Mouse (Mus musculus): ENCODE data around the gene Trhr2. TPM values are rescaled to one million over a fixed set of nuclear protein-coding genes. Genes with fewer than 3 reads are reported as not detected.

Gene Trhr2
- polyA plus RNA-seq, 1 experiment from 2014 or later, result not detected

GRCm38 (mm10) chr8:122375320-122375719 is 14.8 kb upstream of the Trhr2 start:
- Histone ChIP-seq H3K9ac (peak overlapping the region; percentile 71), H3K27me3 (replicated peaks) (no peaks in the 10 kb centered on the region), H3K36me3 (peaks cover 28% of the 10 kb centered on the region), H3K4me2 (peak overlapping the region; percentile 81), H3K27ac (no peak overlapping the region), H3K4me3 (peak overlapping the region; percentile 90), H3K4me1 (peaks cover 54% of the 10 kb centered on the region), H3K9me3 (replicated peaks) (no peaks in the 10 kb centered on the region)
- no peak for ATAC-seq
- WGBS (ENCODE audit: insufficient replicate concordance), result 72% methylated on average over 7 of the region's 7 CpGs

- no peaks in the 10 kb centered on the region for H3K36me3 ChIP-seq
- H3K27ac ChIP-seq, result no peak overlapping the region
- 50% methylated on average over 6 of the region's 6 CpGs for WGBS (ENCODE audit: insufficient replicate concordance)
- no peak overlapping the region for H3K4me2 ChIP-seq
- no peak for ATAC-seq
- H3K9me3 ChIP-seq (replicated peaks), result no peaks in the 10 kb centered on the region
- H3K4me1 ChIP-seq, result peaks cover 38% of the 10 kb centered on the region
- H3K27me3 ChIP-seq (replicated peaks), result no peaks in the 10 kb centered on the region; the same call in 1 of the 2 replicates
- no peak overlapping the region for H3K4me3 ChIP-seq
- no peak overlapping the region for H3K9ac ChIP-seq
These were observed 11.2 kb upstream of the Trhr2 start for GRCm38 (mm10) chr8:122371706-122372105.

- peaks cover 24% of the 10 kb centered on the region for H3K4me1 ChIP-seq
- no peak overlapping the region for H3K4me2 ChIP-seq
- no peak overlapping the region for H3K9ac ChIP-seq
- no peaks in the 10 kb centered on the region; the same call in 1 of the 2 replicates for H3K9me3 ChIP-seq (replicated peaks)
- no peaks in the 10 kb centered on the region; the same call in 1 of the 2 replicates for H3K27me3 ChIP-seq (replicated peaks)
- peak; percentile 64 for ATAC-seq
- no peaks in the 10 kb centered on the region for H3K36me3 ChIP-seq
- 13% methylated on average over 9 of the region's 9 CpGs for WGBS (ENCODE audit: insufficient replicate concordance)
- H3K4me3 ChIP-seq, result no peak overlapping the region
- H3K27ac ChIP-seq, result no peak overlapping the region
These were observed 9.1 kb upstream of the Trhr2 start for GRCm38 (mm10) chr8:122369665-122370064.

- H3K27me3 ChIP-seq (replicated peaks), result peaks cover 10% of the 10 kb centered on the region
- no peak for ATAC-seq
- no peaks in the 10 kb centered on the region; the same call in 1 of the 2 replicates for H3K9me3 ChIP-seq (replicated peaks)
- no peak overlapping the region for H3K4me3 ChIP-seq
- H3K27ac ChIP-seq, result no peak overlapping the region
- H3K36me3 ChIP-seq, result no peaks in the 10 kb centered on the region
- 65% methylated on average over 10 of the region's 10 CpGs for WGBS (ENCODE audit: insufficient replicate concordance)
- peaks cover 17% of the 10 kb centered on the region for H3K4me1 ChIP-seq
- no peak overlapping the region for H3K9ac ChIP-seq
- no peak overlapping the region for H3K4me2 ChIP-seq
These were observed 7.9 kb upstream of the Trhr2 start for GRCm38 (mm10) chr8:122368494-122368893.

- Histone ChIP-seq H3K4me1 (no peaks in the 10 kb centered on the region), H3K4me3 (no peak overlapping the region), H3K9ac (no peak overlapping the region), H3K4me2 (no peak overlapping the region), H3K9me3 (replicated peaks) (no peaks in the 10 kb centered on the region; the same call in 1 of the 2 replicates), H3K36me3 (no peaks in the 10 kb centered on the region), H3K27me3 (replicated peaks) (peaks cover 61% of the 10 kb centered on the region), H3K27ac (no peak overlapping the region)
- no peak for ATAC-seq
- 47% methylated on average over 8 of the region's 8 CpGs for WGBS (ENCODE audit: insufficient replicate concordance)
These were observed 2.4 kb upstream of the Trhr2 start for GRCm38 (mm10) chr8:122362967-122363366.

- Histone ChIP-seq H3K4me1 (no peaks in the 10 kb centered on the region), H3K9me3 (replicated peaks) (no peaks in the 10 kb centered on the region; the same call in 1 of the 2 replicates), H3K27ac (no peak overlapping the region), H3K36me3 (no peaks in the 10 kb centered on the region), H3K4me3 (no peak overlapping the region), H3K9ac (no peak overlapping the region), H3K27me3 (replicated peaks) (peaks cover 67% of the 10 kb centered on the region), H3K4me2 (no peak overlapping the region)
- no peak for ATAC-seq
- 49% methylated on average over 5 of the region's 5 CpGs for WGBS (ENCODE audit: insufficient replicate concordance)
These were observed 1.7 kb upstream of the Trhr2 start for GRCm38 (mm10) chr8:122362271-122362670.

- peaks cover 91% of the 10 kb centered on the region for H3K27me3 ChIP-seq (replicated peaks)
- no peak for ATAC-seq
- H3K4me2 ChIP-seq, result no peak overlapping the region
These were observed 1.3 kb downstream of the Trhr2 start for GRCm38 (mm10) chr8:122359111-122359775.

GRCm38 (mm10) chr8:122357641-122358040 is 2.9 kb downstream of the Trhr2 start:
- Histone ChIP-seq H3K9ac (no peak overlapping the region), H3K4me2 (no peak overlapping the region), H3K27me3 (replicated peaks) (peaks cover 91% of the 10 kb centered on the region), H3K4me3 (no peak overlapping the region), H3K9me3 (replicated peaks) (no peaks in the 10 kb centered on the region), H3K27ac (no peak overlapping the region), H3K36me3 (no peaks in the 10 kb centered on the region), H3K4me1 (no peaks in the 10 kb centered on the region)
- WGBS (ENCODE audit: insufficient replicate concordance), result 45% methylated on average over 5 of the region's 5 CpGs
- ATAC-seq, result no peak

More at GRCm38 (mm10) chr8:122359111-122359775, 1.3 kb downstream of the Trhr2 start:
- Histone ChIP-seq H3K36me3 (no peaks in the 10 kb centered on the region), H3K4me3 (no peak overlapping the region), H3K27ac (no peak overlapping the region), H3K9me3 (replicated peaks) (no peaks in the 10 kb centered on the region), H3K4me1 (no peaks in the 10 kb centered on the region), H3K9ac (no peak overlapping the region; the same call in 1 of the 2 replicates)
- WGBS (ENCODE audit: insufficient replicate concordance), result 76% methylated on average over 15 of the region's 15 CpGs

GRCm38 (mm10) chr8:122357202-122357601 is 3.3 kb downstream of the Trhr2 start:
- ATAC-seq, result no peak
- Histone ChIP-seq H3K4me2 (no peak overlapping the region), H3K4me1 (no peaks in the 10 kb centered on the region), H3K9me3 (replicated peaks) (no peaks in the 10 kb centered on the region), H3K36me3 (no peaks in the 10 kb centered on the region), H3K27me3 (replicated peaks) (peaks cover 90% of the 10 kb centered on the region), H3K9ac (no peak overlapping the region), H3K27ac (no peak overlapping the region), H3K4me3 (no peak overlapping the region)
- 65% methylated on average over 11 of the region's 11 CpGs for whole genome bisulfite sequencing (ENCODE audit: insufficient replicate concordance)

- Histone ChIP-seq H3K4me2 (no peak overlapping the region), H3K9me3 (replicated peaks) (no peaks in the 10 kb centered on the region), H3K4me1 (peaks cover 2% of the 10 kb centered on the region), H3K4me3 (no peak overlapping the region), H3K27me3 (replicated peaks) (peaks cover 87% of the 10 kb centered on the region), H3K36me3 (no peaks in the 10 kb centered on the region), H3K27ac (no peak overlapping the region), H3K9ac (no peak overlapping the region)
- no peak for ATAC-seq
- WGBS (ENCODE audit: insufficient replicate concordance), result 63% methylated on average over 9 of the region's 9 CpGs
These were observed 4.6 kb downstream of the Trhr2 start for GRCm38 (mm10) chr8:122355642-122356606.

- no peaks in the 10 kb centered on the region for H3K36me3 ChIP-seq
- 85% methylated on average over 8 of the region's 8 CpGs for WGBS (ENCODE audit: insufficient replicate concordance)
- no peak overlapping the region for H3K9ac ChIP-seq
- H3K27ac ChIP-seq, result no peak overlapping the region
- ATAC-seq, result no peak
- H3K4me2 ChIP-seq, result no peak overlapping the region
- no peaks in the 10 kb centered on the region for H3K9me3 ChIP-seq (replicated peaks)
- peaks cover 75% of the 10 kb centered on the region for H3K27me3 ChIP-seq (replicated peaks)
- peaks cover 20% of the 10 kb centered on the region for H3K4me1 ChIP-seq
- H3K4me3 ChIP-seq, result no peak overlapping the region
These were observed 6.4 kb downstream of the Trhr2 start for GRCm38 (mm10) chr8:122354157-122354556.
